Mouse (Mus musculus): ENCODE data around the gene Npas2. TPM values are rescaled to one million over a fixed set of nuclear protein-coding genes. Genes with fewer than 3 reads are reported as not detected.
A peak's percentile ranks its signal among the peaks of the same experiment; 100 is the strongest.

The Npas2 gene
- polyA plus RNA-seq, 1 experiment from 2014 or later: 1.6 TPM

DNA sequence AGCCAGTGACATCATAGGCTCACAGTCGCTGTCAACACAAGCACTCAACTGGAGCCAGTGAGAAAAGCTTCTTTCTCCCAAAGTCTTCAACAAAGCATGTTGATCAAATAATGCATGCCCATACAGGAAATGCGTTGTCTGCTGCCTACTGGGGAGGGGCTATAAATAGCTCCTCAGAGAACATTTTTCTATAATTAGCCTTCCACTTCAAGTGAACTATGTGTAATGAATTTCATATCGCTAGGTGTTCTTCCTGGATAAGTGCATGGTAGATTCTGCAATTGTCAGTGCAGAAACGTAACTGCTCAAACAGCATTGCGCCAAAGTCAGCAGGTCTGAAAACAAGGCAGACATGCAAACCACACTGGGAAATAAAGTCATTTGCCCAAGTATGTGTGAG, 7.7 kb upstream of the Npas2 start:
- no peaks in the 10 kb centered on the region for H3K9me3 ChIP-seq (ENCODE audit: control insufficient read depth, low read length)

DNA sequence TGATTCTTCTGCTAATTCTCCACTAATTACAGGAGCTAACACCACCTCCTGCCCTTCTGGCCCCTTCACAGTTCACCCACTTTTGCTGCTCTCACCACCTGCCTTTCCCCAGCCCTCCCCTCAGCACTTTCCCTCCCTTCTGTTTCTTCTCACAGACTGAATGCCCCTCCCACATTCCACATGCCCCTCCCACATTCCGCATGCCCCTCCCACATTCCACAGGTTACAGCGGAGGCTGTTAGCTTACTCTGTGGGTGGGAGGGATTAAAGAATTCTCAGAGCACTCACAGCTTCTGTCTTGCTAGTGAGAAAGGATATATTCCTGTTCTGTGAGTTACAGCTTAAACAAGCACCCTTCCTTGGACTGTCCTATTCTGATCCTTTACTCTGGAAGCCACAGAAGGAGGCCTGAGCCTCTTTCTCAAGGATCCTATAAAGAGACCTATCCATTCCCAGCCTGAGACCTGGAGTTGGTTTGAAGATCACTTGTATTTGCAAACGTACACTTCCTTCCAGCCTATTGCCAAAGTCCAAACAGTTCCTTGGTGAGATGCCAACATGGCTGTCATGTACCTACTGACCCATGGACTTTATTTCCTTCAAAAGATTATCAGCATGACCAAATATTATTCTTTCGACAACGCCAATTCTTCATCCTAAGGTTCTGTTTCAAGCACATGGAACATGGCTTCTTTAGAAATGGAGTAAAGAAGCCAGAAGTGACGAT, 6.7 kb upstream of the Npas2 start:
- H3K36me3 ChIP-seq (ENCODE audit: control insufficient read depth, insufficient read depth): no peaks in the 10 kb centered on the region
- H3K27me3 ChIP-seq (replicated peaks; ENCODE audit: control insufficient read depth, insufficient read depth, low read length): no peaks in the 10 kb centered on the region
- no peak overlapping the region for H3K4me3 ChIP-seq (replicated peaks; ENCODE audit: low read length)
- H3K4me2 ChIP-seq (ENCODE audit: low read length): no peak overlapping the region
- no peak for ATAC-seq
- H3K4me1 ChIP-seq (replicated peaks; ENCODE audit: control insufficient read depth, insufficient read depth, low read length): no peaks in the 10 kb centered on the region
- H3K27ac ChIP-seq (ENCODE audit: low read length): no peak overlapping the region
- H3K9me3 ChIP-seq (ENCODE audit: control insufficient read depth, low read length): no peaks in the 10 kb centered on the region
- WGBS: 54% methylated on average over 6 of the region's 6 CpGs
- no peak overlapping the region for H3K9ac ChIP-seq (replicated peaks; ENCODE audit: low read depth, low read length)

More for the DNA sequence above, 7.7 kb upstream of the Npas2 start:
- no peak overlapping the region for H3K4me2 ChIP-seq (ENCODE audit: low read length)
- 63% methylated on average over 5 of the region's 5 CpGs for WGBS
- H3K9ac ChIP-seq (replicated peaks; ENCODE audit: low read depth, low read length): no peak overlapping the region
- no peak overlapping the region for H3K27ac ChIP-seq (ENCODE audit: low read length)
- H3K4me1 ChIP-seq (replicated peaks; ENCODE audit: control insufficient read depth, insufficient read depth, low read length): no peaks in the 10 kb centered on the region
- H3K36me3 ChIP-seq (ENCODE audit: control insufficient read depth, insufficient read depth): no peaks in the 10 kb centered on the region
- H3K4me3 ChIP-seq (replicated peaks; ENCODE audit: low read length): no peak overlapping the region
- ATAC-seq: peak; percentile 49; the same call in 1 of the 2 replicates
- H3K27me3 ChIP-seq (replicated peaks; ENCODE audit: control insufficient read depth, insufficient read depth, low read length): no peaks in the 10 kb centered on the region

DNA sequence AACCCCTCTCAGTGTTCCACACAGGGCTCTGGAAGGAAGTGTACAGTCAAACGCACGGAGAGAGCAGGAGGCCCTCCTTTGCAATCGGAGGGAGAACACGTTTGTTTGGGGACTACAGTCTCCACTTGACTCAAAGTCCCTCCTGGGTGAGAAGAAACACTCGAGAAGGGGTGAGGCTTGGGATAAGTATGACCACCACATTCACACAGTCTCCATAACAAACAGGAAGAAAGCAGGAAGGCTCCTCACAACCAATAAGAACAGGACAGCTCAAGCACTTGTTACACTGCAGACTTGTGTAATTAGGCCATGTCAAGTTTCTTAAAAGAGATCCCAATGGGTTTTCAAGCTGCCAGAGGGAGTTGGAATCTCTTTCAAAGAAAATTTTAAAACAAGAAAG, 2.4 kb upstream of the Npas2 start:
- H3K4me1 ChIP-seq (replicated peaks; ENCODE audit: control insufficient read depth, insufficient read depth, low read length): peaks cover 21% of the 10 kb centered on the region
- no peak overlapping the region for H3K4me2 ChIP-seq (ENCODE audit: low read length)
- no peak overlapping the region for H3K27ac ChIP-seq (ENCODE audit: low read length)
- WGBS: 62% methylated on average over 5 of the region's 5 CpGs
- H3K36me3 ChIP-seq (ENCODE audit: control insufficient read depth, insufficient read depth): no peaks in the 10 kb centered on the region
- no peaks in the 10 kb centered on the region for H3K9me3 ChIP-seq (ENCODE audit: control insufficient read depth, low read length)
- H3K4me3 ChIP-seq (replicated peaks; ENCODE audit: low read length): no peak overlapping the region
- H3K27me3 ChIP-seq (replicated peaks; ENCODE audit: control insufficient read depth, insufficient read depth, low read length): peaks cover 21% of the 10 kb centered on the region
- ATAC-seq: no peak
- H3K9ac ChIP-seq (replicated peaks; ENCODE audit: low read depth, low read length): no peak overlapping the region

DNA sequence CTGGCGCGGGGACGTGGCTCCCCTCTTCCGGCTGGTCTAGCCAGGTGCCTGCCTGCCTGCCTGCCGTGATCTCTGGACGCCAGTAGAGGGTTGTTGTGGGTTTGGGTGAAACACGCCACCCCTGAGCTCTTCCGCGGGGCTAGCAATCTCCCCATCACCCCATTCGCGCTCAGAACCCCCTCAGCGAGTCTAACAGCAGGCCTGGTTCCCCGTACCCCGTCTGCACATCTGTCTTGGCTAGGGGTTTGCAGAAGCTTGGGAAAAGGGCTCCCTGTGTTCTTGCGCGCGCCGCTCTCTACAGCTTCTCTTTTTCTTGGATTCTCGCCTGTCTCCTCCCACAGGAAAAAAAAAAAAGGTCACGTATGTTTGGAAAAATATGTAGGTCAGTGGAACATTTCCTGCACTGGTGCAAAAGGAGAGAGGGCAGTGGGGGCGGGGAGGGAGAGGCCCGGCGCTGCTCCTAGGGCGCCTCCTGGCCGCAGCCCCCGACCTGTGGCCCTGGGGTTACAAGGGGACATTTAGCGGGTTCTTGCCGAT, 1.0 kb upstream of the Npas2 start:
- Histone ChIP-seq H3K9me3 (ENCODE audit: control insufficient read depth, low read length) (no peaks in the 10 kb centered on the region), H3K36me3 (ENCODE audit: control insufficient read depth, insufficient read depth) (no peaks in the 10 kb centered on the region), H3K4me1 (replicated peaks; ENCODE audit: control insufficient read depth, insufficient read depth, low read length) (peaks cover 21% of the 10 kb centered on the region), H3K27me3 (replicated peaks; ENCODE audit: control insufficient read depth, insufficient read depth, low read length) (peaks cover 22% of the 10 kb centered on the region), H3K27ac (ENCODE audit: low read length) (no peak overlapping the region), H3K9ac (replicated peaks; ENCODE audit: low read depth, low read length) (peak overlapping the region; percentile 66), H3K4me2 (ENCODE audit: low read length) (peak overlapping the region; percentile 98), H3K4me3 (replicated peaks; ENCODE audit: low read length) (peak overlapping the region; percentile 76)
- 3% methylated on average over 27 of the region's 28 CpGs for WGBS
- no peak for ATAC-seq

DNA sequence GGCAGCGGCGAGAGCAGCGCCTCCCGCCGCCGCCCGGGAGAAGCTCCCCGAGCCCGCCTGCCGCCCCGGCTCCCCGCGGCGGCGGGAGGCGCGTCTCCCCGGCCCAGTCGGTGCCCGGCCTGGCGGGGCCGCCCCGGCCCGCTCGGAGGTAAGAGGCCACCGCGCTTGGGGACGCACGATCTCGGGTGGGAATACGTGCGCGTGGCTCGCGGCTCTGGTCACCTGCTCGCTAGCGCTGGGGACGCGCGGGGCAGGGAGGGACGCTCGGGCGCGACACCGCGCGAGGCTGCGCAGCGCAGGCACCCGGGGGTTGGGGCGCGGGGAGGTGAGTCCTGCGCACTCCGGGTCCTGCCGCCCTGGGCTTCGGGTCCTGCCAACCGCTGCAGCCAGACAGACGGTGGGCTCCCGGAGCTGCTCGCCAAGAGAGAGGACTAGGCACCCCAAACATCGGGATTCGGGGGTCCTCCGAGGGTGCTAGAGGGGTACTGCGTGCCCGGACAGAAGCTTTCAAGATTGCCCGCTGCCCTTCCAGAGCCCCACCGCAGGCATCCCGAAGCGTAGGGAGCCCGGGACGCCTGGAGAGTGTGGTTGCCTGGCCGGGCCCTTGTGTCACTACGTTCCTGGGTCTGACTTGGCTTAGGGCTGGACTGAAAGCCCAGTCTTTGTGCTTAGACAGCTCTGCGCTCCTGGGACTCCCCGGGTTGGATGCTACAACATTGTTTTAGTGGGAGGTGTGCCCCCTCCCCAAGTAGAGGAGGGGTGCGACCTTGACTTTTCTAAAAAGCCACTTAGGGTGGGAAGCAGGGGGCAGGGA, 538 bp downstream of the Npas2 start:
- Histone ChIP-seq H3K4me3 (replicated peaks; ENCODE audit: low read length) (peak overlapping the region; percentile 76), H3K36me3 (ENCODE audit: control insufficient read depth, insufficient read depth) (no peaks in the 10 kb centered on the region), H3K27ac (ENCODE audit: low read length) (no peak overlapping the region), H3K27me3 (replicated peaks; ENCODE audit: control insufficient read depth, insufficient read depth, low read length) (peaks cover 22% of the 10 kb centered on the region), H3K4me1 (replicated peaks; ENCODE audit: control insufficient read depth, insufficient read depth, low read length) (peaks cover 21% of the 10 kb centered on the region), H3K9ac (replicated peaks; ENCODE audit: low read depth, low read length) (peak overlapping the region; percentile 66), H3K9me3 (ENCODE audit: control insufficient read depth, low read length) (no peaks in the 10 kb centered on the region), H3K4me2 (ENCODE audit: low read length) (peak overlapping the region; percentile 98)
- peak; percentile 75 for ATAC-seq
- under 1% methylated on average over 63 of the region's 76 CpGs for WGBS

DNA sequence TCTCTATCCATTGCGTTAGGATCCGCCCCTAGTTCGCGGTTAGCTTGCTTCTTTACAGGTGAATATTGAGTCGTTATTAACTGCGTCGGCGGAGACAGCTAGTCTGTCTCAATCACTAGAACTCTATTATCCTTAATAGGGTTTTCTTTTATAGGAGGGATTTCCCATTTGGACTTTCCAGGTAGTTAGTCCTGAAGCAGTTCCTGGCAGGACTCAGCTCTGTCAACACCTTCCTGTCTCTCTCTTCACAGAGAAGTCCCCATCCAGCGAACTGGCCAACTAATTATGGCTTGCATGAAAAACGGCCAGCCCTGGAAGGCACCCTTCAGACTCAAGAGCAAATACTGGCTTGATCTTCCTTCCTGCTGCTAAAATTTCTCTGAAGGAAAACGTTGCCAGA, 1.4 kb downstream of the Npas2 start:
- Histone ChIP-seq H3K4me1 (replicated peaks; ENCODE audit: control insufficient read depth, insufficient read depth, low read length) (peaks cover 21% of the 10 kb centered on the region), H3K27me3 (replicated peaks; ENCODE audit: control insufficient read depth, insufficient read depth, low read length) (peaks cover 22% of the 10 kb centered on the region), H3K36me3 (ENCODE audit: control insufficient read depth, insufficient read depth) (no peaks in the 10 kb centered on the region), H3K4me2 (ENCODE audit: low read length) (peak overlapping the region; percentile 98; the same call in 1 of the 2 replicates), H3K27ac (ENCODE audit: low read length) (no peak overlapping the region), H3K9ac (replicated peaks; ENCODE audit: low read depth, low read length) (no peak overlapping the region), H3K9me3 (ENCODE audit: control insufficient read depth, low read length) (no peaks in the 10 kb centered on the region), H3K4me3 (replicated peaks; ENCODE audit: low read length) (no peak overlapping the region)
- WGBS: 2% methylated on average over 11 of the region's 11 CpGs
- ATAC-seq: no peak

DNA sequence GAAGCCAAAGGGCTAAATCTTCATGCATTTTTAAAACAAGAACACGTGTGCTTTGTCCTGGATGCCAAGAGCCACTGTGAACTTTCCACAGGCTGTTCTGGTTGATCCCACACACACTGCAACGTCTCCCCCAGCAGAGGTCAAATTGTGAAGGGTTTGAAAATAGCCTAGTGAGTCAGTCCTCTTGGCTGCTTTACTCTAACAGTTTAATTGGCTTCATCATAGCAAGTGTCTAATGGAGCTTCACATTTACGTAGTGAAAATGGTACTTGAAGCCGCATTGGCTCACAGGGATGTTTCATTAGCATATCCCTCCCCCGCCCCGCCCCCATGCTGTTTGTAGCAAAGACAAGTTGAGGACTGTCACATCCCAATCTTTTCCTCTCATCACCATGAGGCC, 2.6 kb downstream of the Npas2 start:
- Histone ChIP-seq H3K9me3 (ENCODE audit: control insufficient read depth, low read length) (0 out of 2 replicates have a peak, but pooled peaks cover 2% of the 10 kb centered on the region), H3K4me3 (replicated peaks; ENCODE audit: low read length) (no peak overlapping the region), H3K27ac (ENCODE audit: low read length) (no peak overlapping the region), H3K4me2 (ENCODE audit: low read length) (no peak overlapping the region), H3K36me3 (ENCODE audit: control insufficient read depth, insufficient read depth) (no peaks in the 10 kb centered on the region), H3K9ac (replicated peaks; ENCODE audit: low read depth, low read length) (no peak overlapping the region), H3K27me3 (replicated peaks; ENCODE audit: control insufficient read depth, insufficient read depth, low read length) (peaks cover 22% of the 10 kb centered on the region), H3K4me1 (replicated peaks; ENCODE audit: control insufficient read depth, insufficient read depth, low read length) (peaks cover 21% of the 10 kb centered on the region)
- ATAC-seq: no peak
- WGBS: 24% methylated on average over 6 of the region's 6 CpGs

DNA sequence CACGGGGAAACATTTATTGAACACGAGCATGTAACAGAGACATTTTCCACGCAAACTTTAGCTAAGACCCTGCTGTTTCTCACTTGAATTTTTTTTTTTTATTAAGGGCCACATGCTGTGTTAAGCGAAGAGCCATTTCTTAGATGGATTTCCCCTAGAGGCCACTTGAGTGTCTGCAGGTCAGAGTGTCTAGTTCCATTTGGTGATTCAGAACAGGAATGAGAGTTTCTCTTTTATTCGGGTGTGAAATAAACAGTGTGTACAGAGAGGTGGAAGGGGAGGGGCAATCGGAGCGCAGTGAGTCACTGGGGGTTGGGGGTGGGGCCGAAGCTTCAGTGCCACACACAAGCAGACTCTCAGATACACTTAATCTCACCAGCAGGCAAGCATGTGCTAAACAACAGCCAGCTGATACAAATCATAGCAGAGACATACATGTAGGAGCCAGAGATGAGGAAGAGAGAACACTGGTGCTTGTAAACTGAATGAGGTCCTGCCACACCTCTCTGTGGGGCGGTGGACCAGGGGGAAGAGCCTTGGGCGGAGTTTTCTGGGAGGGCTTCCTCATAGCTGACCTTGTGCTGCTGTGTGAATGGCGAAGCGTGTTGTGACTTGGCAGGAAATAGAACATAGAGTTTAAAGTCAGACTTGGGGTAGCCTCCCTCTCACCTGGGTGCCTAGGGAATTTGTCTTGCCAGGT, 3.3 kb downstream of the Npas2 start:
- Histone ChIP-seq H3K9me3 (ENCODE audit: control insufficient read depth, low read length) (0 out of 2 replicates have a peak, but pooled peaks cover 2% of the 10 kb centered on the region), H3K36me3 (ENCODE audit: control insufficient read depth, insufficient read depth) (no peaks in the 10 kb centered on the region), H3K9ac (replicated peaks; ENCODE audit: low read depth, low read length) (no peak overlapping the region), H3K27me3 (replicated peaks; ENCODE audit: control insufficient read depth, insufficient read depth, low read length) (peaks cover 22% of the 10 kb centered on the region), H3K4me3 (replicated peaks; ENCODE audit: low read length) (no peak overlapping the region), H3K27ac (ENCODE audit: low read length) (no peak overlapping the region), H3K4me2 (ENCODE audit: low read length) (no peak overlapping the region), H3K4me1 (replicated peaks; ENCODE audit: control insufficient read depth, insufficient read depth, low read length) (peaks cover 21% of the 10 kb centered on the region)
- WGBS: 51% methylated on average over 12 of the region's 12 CpGs
- ATAC-seq: no peak

DNA sequence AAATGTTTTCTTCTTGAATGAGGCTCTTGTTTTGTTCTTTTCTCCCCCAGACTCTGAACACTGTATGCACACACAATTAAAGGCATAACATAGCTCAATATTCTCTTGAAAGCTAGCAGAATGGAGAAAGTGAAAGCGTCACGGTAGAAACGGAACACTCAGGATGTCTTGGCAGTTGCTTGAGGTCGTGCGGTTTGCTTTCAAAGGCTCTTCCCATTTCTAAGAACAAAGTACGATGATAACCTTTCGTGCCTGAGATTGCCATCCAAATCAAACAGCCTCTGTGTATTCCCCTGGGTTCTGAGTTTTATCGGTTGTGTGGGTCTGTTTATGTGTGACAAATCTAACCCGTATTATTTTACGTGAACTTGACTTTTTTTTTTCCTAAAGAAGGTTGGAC, 11.5 kb downstream of the Npas2 start:
- no peaks in the 10 kb centered on the region for H3K36me3 ChIP-seq (ENCODE audit: control insufficient read depth, insufficient read depth)
- H3K9me3 ChIP-seq (ENCODE audit: control insufficient read depth, low read length): 0 out of 2 replicates have a peak, but pooled peaks cover 2% of the 10 kb centered on the region
- ATAC-seq: no peak
- 82% methylated on average over 10 of the region's 10 CpGs for WGBS
- H3K4me3 ChIP-seq (replicated peaks; ENCODE audit: low read length): no peak overlapping the region
- no peak overlapping the region for H3K9ac ChIP-seq (replicated peaks; ENCODE audit: low read depth, low read length)
- H3K4me1 ChIP-seq (replicated peaks; ENCODE audit: control insufficient read depth, insufficient read depth, low read length): no peaks in the 10 kb centered on the region
- H3K4me2 ChIP-seq (ENCODE audit: low read length): no peak overlapping the region
- H3K27ac ChIP-seq (ENCODE audit: low read length): no peak overlapping the region
- H3K27me3 ChIP-seq (replicated peaks; ENCODE audit: control insufficient read depth, insufficient read depth, low read length): no peaks in the 10 kb centered on the region

Measured in forebrain, embryonic 16.5 days (tissue).